Mouse (Mus musculus) gastrocnemius, postnatal 4 days (tissue): ENCODE data around the gene Aldh3b3. TPM values are rescaled to one million over a fixed set of nuclear protein-coding genes. Genes with fewer than 3 reads are reported as not detected.
"Not testable (repeated sequence)": the region's sequence is repeated elsewhere in the genome, so short reads cannot be mapped to it uniquely, and the experiment has no call there.

Source experiments
- DNase-seq, 2 experiments: peaks; one replicate each; pipeline ENCODE4 v3.0.0; 2021 to 2022; ENCODE audit warnings: low spot score in 2 of 2, mixed read lengths in 2 of 2
- total RNA-seq, 2 experiments: library from RNA; stranded (reverse); gene quantifications; 2 replicates each; pipeline ENCODE4 v1.2.3; 2021

Gene Aldh3b3
- total RNA-seq, 2 experiments from 2014 or later, result 0.08 to 0.12 TPM

DNA sequence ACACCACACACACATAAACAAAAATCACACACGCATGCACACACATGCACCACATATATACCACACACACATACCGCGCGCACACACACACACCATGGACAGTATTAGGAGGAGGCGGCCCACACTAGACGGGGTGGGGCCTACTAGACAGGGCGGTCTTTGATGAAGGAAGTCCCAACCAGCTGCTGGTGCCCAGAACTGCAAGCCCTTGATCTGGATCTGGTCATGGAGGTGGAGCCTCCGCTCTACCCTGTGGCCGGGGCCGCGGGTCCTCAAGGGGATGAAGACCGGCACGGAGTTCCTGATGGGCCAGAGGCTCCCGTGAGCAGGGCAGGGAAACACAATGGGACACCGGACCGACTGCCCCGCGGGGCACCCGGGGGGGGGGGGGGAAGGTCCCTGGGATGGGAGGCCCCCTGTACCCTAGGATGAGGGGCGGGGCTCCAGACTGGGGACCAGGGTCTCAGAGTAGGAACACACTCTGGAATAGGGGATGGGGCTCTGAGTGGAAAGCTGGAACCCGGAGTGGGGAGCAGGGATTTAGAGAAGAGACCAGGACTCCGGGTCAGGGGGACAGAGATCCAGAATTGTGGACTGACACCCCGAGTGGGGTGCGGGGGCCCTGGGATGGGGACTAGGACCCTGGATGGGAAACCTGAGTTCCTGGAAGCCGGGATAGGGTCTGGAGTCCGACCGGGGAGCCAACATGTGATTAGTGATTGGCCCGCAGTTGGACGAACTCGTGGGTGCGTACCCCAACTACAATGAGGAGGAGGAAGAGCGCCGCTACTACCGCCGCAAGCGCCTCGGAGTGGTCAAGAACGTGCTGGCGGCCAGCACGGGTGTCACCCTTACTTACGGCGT lies 23.2 kb upstream of the Aldh3b3 start, which contains the start of gene Unc93b1:
TSS of gene Unc93b1 (plus strand) at position 155 of the 864 bp plus-strand sequence.
- DNase-seq, result peak in 1 of 2 experiments; percentile 69

DNA sequence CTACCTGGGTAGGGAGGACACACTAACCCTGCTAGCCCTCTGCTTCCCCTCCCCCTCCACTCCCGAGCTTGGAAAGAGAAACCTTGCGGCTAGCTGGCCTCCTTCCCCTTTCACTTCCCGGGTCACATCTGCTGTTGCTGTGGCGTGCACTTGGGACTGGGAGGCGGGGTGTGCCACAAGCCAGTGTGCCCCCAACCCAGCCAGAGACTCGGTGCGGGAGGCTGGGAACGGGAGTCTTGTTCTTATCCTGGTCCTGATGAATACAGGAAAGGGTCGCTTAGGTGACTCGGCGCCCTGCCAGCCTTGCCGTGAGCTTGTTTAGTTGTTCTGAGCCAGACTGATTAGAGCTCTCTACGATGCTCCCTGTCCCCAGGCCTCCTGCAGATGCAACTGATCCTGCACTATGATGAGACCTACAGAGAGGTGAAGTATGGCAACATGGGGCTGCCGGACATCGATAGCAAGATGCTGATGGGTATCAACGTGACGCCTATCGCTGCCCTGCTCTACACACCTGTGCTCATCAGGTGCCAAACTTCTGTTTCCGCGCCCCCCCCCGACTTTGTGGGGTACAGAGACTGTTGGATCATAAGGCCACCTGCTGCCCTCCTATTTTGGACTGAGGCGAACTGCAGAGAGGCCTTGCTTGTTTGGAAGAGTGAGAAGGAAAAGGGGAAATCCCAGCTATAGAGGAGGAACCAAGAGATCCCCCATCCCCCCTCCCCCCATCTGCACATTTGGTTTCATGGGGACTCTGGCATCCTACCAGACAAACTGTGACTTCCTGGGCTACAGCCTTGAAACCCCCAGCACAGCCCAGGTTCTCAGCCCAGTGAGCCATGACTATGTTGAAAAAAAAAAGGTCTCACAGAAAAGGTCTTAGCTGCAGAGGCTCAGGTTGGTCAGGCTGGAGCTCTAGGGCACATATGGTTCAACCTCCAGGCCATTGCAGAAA lies 22.3 kb upstream of the Aldh3b3 start:
- DNase-seq, result peak in 1 of 2 experiments; percentile 61

DNA sequence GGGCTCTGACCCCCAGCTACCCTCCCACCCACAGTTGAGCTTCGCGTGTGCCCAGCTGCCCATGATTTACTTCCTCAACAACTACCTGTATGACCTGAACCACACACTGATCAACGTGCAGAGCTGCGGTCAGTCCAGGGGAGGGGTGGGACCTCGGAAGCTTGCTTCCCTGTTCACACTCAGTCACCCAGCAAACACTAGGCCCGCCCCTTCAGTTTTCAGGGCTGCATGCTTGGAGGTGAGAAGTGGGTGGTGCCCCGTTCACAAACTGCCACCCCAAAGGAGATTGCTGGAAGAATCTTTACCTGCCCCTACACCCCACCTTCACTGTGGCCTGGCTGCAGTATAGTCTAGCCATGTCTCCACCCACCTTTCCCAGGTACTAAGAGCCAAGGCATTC lies 16.1 kb upstream of the Aldh3b3 start:
- DNase-seq, result no peak

DNA sequence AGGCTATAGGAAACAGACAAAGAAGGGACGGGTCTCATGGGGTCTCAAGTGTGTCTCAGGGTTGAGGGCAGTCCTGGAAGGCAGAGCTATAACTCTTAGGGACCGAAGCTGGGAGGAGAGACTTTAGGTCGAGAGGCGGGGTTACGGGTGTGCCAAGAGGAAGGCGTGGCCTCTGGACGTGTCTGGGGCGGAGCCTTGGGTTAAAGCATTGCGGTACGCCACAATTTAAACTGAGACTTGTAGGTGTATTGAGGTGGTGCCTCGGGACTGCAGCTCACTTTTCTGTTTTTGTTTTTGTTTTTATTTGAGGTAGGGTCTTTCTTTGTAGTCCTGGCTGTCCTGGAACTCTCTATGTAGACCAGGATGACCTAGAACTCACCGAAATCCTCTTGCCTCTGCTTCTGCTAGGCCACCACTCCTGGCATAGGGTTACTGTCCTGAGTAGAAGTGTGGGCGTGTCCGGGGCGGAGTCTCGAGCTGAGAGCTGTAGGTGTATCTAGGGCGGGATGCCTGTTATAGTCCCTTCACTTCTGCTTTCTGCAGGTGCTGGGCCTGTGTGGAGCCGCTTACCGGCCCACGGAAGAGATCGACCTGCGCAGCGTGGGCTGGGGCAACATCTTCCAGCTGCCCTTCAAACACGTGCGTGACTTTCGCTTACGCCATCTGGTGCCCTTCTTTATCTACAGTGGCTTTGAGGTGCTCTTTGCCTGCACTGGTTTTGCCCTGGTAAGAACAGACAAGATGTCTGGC lies 15.3 kb upstream of the Aldh3b3 start:
- no peak for DNase-seq

DNA sequence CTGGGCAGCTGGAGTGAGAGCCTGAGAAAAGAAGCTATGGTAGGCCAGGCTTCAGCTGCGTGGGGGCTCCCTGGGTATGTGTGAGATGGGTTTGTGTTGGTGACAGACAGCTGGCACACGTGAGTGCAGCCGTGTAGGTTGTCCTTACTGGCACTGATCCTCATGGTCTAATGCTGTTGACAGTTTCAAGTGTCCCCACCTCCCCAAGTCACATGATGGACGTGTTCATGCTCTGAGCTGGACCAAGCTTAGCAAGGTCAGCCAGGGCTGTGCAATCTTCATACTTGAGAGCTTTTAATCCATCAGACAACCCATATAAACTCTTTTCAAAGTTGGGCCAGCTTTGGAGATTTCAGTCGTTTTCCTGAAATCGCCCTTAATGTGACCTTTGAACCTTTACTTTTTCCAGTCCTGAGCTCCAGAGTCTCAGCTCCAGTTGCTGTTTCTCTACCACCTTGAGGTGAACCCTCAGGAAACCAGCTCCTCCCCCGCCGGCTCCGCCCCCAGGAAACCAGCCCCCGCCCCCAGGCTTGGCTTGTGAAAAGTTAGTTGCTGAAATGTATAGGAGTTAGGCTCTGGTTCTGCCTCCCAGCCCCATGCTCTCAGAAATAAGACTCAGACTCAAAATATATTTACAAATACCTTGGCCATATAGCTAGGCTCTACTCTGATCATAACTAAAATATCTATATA lies 12.4 kb upstream of the Aldh3b3 start:
- no peak for DNase-seq

DNA sequence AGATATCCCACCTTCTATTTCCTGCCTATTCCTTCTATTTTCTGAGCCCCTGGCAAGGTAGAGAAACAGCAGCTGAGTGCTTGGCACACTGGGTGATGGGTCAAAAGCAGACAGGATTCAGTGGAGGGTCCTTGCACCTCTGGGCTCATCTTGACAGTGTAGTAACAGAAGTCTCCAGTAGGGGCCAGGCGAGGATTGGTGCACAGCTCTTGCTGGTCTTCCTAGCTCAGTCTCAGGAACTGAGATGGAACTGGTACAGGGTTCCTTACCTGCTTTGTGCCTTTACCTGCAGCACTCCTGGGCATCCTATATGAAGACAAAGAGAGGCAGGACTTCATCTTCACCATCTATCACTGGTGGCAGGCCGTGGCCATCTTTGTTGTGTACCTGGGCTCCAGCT lies 11.7 kb upstream of the Aldh3b3 start:
- DNase-seq, result peak in 1 of 2 experiments; percentile 65

DNA sequence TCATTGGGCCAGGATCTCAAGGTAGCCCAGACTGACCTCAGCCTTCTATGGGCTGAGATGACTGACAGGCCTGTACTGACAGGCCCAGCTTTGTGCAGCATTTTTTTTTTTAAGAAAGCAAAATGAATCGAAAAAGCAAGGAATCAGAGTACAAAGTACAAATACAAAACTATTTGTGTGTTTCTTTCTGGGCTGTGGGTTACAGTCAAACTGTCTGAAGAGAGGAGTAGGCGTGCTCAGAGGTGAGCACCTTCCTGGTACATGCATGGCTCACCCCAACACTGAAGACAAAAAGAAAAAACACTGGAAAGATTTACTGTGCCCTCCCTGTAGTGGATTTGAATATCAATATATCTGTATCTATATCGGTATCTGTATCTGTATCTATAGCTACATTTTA lies 10.6 kb upstream of the Aldh3b3 start:
- DNase-seq, result no peak

DNA sequence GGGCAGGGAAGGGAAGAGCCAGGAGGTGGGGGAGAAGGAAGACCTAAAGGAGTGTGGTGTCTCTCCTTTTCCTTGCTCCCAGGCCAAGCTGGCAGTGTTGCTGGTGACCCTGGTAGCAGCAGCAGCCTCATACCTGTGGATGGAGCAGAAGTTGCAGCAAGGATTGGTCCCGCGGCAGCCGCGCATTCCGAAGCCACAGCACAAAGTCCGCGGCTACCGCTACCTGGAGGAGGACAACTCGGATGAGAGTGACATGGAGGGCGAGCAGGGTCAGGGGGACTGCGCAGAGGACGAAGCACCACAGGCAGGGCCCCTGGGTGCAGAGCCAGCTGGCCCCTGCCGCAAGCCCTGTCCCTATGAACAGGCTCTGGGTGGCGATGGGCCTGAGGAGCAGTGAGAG lies 9.9 kb upstream of the Aldh3b3 start:
- DNase-seq, result no peak

DNA sequence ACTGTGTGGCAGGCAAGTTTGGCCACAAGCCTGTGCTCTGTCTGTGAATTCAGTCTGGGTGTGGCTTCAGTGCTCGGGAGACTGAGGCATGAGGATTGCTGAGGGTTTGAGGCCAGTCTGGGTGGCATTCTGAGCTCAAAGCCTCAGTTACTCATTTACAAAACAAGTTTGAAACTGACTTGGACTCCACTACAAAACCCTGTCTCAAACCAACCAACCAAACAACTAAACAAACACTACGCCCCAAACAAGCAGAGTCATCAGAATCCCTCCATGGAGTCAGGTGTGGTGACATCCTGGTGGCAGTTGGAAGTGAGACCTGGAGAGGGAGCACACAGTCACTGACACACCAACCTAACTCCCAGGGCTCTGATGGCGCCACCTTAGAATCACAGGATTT lies 8.1 kb upstream of the Aldh3b3 start:
- no peak for DNase-seq

DNA sequence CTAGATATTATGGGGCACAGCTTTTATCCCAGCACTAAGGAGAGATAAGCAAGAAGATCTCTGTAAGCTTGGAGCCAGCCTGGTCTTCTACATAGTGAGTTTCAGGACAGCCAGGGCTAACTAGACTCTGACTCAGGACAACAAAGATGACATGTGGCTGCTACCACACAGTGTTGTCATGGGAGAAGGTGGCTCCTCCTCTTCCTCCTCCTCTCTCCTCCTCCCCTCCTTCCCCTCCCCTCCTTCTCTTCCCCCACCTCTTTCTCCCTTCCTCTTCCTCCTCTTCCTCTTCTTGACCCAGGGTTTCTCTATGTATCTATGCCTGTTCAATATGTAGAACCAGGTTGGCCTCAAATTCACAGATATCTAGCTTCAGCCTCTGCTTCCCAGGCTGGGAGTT lies 7.0 kb upstream of the Aldh3b3 start:
- DNase-seq, result no peak

DNA sequence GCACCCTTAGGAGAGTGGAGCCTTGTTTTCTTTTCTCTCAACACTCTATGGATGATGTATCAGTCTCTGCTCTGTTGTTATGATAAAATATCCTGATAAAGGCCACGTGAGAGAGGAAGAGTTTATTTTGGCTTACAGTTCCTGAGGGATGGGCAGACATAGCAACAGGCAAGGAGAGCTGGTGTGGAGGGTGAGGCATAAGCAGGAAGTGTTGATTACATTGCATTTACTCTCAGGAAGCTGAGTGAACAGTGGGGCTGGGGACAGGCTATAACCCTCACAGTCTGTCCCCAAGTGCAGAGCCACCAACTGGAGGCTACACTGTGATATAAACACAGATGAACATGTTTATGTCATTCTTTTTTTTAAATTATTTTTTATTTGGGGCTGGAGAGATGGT lies 6.3 kb upstream of the Aldh3b3 start:
- no peak for DNase-seq

DNA sequence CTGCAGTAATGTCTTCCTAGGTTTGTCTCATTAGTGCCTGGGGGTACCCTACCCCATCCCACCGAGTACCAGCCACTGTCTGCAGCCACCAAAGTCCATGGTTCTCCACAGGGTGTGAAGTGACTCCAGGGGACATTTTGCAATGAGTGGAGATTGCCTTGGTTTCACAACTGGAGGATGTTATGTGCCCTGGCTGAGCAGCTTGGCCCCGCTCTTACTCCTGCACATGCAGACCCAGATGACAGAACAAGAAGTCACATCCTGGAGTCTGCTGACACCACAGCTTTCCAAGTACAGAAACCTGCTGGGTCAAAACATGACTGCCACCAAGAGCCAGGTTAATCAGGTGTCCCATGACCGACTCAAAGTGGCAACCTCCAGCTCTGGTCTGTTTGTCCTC lies 3.4 kb upstream of the Aldh3b3 start:
- no peak for DNase-seq

DNA sequence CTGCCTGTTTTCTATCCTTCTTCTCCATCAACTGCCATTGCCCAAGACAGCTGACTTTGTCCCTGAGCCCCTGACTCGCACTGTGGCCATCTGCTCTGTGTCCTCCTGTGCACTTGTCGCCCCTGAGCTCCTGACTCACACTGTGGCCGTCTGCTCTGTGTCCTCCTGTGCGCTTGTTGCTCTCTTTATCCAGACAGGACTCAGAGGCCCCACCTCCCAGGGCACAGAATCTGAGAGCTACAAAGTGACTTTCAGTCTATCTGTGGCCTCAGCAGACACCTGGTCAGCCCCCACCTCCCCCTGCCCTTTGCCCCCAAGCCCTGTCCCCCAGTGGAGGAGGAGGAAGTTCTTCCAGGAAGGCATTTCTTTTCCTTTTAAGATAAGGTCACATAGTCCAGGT lies 2.6 kb upstream of the Aldh3b3 start:
- no peak for DNase-seq

DNA sequence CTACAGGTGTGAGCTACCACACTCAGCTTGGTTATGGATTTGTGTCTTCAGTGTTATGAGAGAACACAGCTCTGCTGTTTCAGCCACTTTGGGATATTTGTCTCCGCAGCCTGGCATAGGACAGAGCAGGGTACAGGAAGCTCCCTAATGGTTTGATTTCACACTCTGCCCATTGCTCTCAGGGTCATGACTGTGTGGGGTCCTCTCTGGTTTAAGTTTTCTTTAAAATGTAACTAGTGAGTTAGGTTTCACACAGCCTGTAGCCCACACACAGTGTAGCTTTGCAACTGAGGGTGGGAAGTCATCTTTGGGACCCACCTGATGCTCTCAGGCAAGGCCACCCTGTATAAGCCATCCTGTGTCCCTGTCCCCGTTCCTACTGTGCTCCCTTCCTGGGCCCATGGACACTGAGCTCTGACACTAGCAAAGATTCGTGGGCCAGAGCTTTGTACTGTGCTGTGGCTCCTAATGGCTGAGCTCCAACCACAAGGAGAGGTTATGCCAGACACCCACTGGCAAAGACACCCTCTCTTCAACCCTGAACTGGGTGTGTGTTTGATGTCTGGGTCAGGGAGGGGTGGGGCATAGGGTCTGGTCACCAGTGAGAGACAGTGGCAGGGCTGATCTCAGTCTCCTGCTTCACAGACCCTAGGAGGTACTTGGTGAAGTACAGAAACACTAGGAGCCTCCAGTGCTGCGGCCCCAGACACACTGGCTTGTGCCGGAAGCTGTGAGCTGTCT lies 979 bp upstream of the Aldh3b3 start:
- DNase-seq, result not testable (repeated sequence)

DNA sequence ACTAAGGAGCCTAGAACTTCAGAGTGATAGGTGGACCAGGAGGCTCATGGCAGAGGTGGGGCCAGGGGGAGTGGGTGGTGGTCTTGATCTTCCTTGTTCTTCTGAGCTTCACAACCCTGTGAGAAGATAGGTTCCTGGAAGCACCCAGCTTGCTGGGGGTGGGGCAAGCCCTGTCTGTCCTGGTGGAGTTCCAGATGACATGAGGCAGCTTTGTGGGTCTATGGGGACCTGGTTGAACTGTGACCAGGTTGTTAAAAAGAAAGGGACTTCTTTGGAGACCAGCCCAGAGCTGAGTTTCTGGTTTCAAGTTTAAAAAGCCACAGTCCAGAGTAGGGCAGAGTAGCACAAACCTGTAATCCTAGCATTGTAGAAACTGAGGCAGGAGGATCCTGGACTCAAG lies 585 bp downstream of the Aldh3b3 start:
- DNase-seq, result no peak

DNA sequence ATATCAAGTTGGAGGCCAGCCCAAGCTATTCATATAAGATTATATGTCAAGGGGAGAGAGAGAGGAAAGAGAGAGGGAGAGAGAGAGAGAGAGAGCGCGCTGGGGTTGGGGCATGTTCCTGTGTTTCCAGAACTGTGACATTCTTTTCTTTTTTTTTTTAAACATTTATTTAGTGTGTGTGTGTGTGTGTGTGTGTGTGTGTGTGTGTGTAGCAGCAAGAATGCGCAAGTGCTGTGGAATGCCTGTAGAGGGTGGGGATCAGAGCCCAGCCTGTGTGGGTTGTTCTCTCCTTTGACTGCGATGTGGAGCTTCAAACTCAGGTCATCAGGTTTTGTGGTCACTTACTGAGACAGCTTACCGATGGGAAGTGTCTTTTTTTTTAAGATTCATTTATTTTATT lies 1.8 kb downstream of the Aldh3b3 start:
- no peak for DNase-seq

DNA sequence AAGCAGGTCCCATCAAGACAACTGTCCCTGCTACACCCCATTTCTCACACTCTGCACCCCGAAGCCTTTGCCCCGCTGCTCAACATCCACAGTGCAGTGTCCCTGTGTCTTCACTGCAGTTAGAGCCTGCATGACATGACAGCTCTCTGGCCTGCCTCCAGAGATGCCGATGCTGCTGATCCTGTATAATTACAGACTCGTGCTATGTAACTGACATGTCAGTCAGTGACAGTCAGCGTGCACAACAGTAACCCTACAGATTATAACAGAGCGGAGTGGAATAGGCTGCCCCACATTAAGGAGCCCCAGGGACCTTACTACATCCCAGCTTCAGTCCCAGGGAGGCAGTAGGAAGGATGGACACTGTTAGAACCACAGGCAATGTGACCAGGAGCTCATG lies 3.4 kb downstream of the Aldh3b3 start:
- DNase-seq, result not testable (repeated sequence)

DNA sequence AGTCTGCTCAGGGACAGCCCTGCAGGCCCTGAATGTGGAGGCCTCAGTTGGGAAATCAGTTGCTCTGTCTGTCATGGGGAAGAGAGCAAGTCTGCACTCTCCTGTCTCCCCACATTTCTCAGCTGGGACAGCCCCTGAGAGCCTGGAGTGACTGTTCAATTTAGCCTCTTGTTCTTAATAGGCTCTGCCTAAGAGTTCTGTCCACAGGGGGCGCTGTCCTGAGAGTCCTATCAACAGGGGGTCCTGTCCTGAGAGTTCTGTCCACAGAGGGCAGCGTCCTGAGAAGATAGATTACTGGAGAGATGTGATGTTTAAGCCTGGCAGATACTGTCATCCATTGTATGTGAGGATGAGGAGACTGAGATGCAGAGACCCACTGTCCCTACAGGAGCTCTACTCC lies 4.0 kb downstream of the Aldh3b3 start:
- DNase-seq, result no peak

DNA sequence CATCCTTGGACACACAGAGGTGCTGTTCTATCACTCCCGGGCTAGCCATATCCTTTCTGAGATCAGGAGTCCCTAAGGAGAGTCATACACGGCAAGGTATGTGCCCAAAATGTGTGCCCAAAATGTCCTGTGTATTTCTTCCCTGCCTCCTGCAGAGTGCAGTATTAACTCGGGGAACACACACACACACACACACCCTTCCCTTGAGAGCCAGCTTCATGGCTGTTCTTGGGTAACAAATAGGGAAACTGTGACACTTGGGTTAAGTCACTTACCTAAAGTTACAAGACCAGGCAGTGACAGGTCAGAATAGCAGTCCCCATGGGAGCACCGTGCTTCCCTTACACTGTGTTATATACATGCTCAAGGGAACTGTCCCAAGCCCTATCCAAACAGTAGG lies 5.6 kb downstream of the Aldh3b3 start:
- no peak for DNase-seq
